Mouse (Mus musculus) T-helper 1 cell (primary cell): ENCODE measurements around the gene Tmem198.

Source experiments
- in situ Hi-C: fragments of 300-600 bp; cut with MboI, MseI; formaldehyde crosslinking; loops from one replicate; pipeline ENCODE4 v1.15.1; 2025; ENCODE audit warnings: high pct_unique_total_duplicates

Gene Tmem198

GRCm38 (mm10) chr1:75478916-75479634 lies at the start of gene Tmem198, which contains the start of gene Chpf:
Tmem198 (plus strand) TSS chr1:75479532.
Chpf (minus strand) TSS chr1:75479307.
- in situ Hi-C loops, result no loop called here

- in situ Hi-C loops, result no loop called here
Measured at GRCm38 (mm10) chr1:75435475-75436328, 43.6 kb upstream of the Tmem198 start, which contains the start of gene Gmppa. Gmppa (plus strand) TSS chr1:75435930.

- in situ Hi-C loops, result no loop called here
Measured at GRCm38 (mm10) chr1:75438782-75439181, 40.5 kb upstream of the Tmem198 start.

- in situ Hi-C loops, result no loop called here
Measured at GRCm38 (mm10) chr1:75440661-75441060, 38.7 kb upstream of the Tmem198 start.

GRCm38 (mm10) chr1:75441471-75441996 lies 37.8 kb upstream of the Tmem198 start:
- in situ Hi-C loops, result no loop called here

GRCm38 (mm10) chr1:75442171-75442570 lies 37.2 kb upstream of the Tmem198 start:
- in situ Hi-C loops, result no loop called here

GRCm38 (mm10) chr1:75442811-75443210 lies 36.5 kb upstream of the Tmem198 start:
- in situ Hi-C loops, result no loop called here

- in situ Hi-C loops, result no loop called here
Measured at GRCm38 (mm10) chr1:75443247-75444024, 35.9 kb upstream of the Tmem198 start.

GRCm38 (mm10) chr1:75444208-75444607 lies 35.1 kb upstream of the Tmem198 start:
- in situ Hi-C loops, result no loop called here

GRCm38 (mm10) chr1:75445141-75445701 lies 34.1 kb upstream of the Tmem198 start:
- in situ Hi-C loops, result no loop called here

GRCm38 (mm10) chr1:75445751-75446611 lies 33.4 kb upstream of the Tmem198 start:
- in situ Hi-C loops, result no loop called here

- in situ Hi-C loops, result no loop called here
Measured at GRCm38 (mm10) chr1:75446656-75447055, 32.7 kb upstream of the Tmem198 start.

- in situ Hi-C loops, result no loop called here
Measured at GRCm38 (mm10) chr1:75447265-75448051, 31.9 kb upstream of the Tmem198 start.

- in situ Hi-C loops, result no loop called here
Measured at GRCm38 (mm10) chr1:75448052-75448431, 31.3 kb upstream of the Tmem198 start.

- in situ Hi-C loops, result no loop called here
Measured at GRCm38 (mm10) chr1:75448937-75449336, 30.4 kb upstream of the Tmem198 start.

GRCm38 (mm10) chr1:75449377-75450135 lies 29.8 kb upstream of the Tmem198 start:
- in situ Hi-C loops, result no loop called here

GRCm38 (mm10) chr1:75450314-75451005 lies 28.9 kb upstream of the Tmem198 start, which contains the start of gene Asic4:
Asic4 (plus strand) TSS chr1:75450436.
- in situ Hi-C loops, result no loop called here

GRCm38 (mm10) chr1:75451900-75452299 lies 27.4 kb upstream of the Tmem198 start:
- in situ Hi-C loops, result no loop called here
